Mouse (Mus musculus): ENCODE measurements around the gene Pip4p1. TPM values are rescaled to one million over a fixed set of nuclear protein-coding genes. Genes with fewer than 3 reads are reported as not detected.

The Pip4p1 gene
- total and polyA plus RNA-seq, 3 experiments, result 18.1 to 35.5 (median 28.1) TPM

DNA sequence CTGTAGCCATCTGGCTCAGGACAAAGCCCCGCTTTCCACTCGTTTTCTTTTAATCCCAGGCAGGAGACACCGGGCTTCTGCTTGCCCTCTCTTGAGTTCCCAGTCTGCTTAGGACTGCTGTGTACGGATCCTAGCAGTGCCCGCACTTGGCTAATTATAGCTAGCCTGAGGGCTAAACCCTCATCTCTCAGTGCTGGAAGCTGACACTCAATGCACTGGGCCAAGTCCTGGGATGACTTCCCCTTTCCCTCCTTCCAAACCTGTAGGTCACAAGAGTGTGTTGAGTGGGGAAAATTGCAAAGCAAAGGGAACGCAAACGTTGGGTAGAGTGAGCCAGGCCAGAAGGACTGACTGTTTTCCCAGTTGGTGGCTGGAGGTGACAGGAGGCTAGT is 33.3 kb downstream of the Pip4p1 start, which contains the start of gene Klhl33:
Klhl33 (minus strand) TSS at position 134 of the 392 bp plus-strand sequence.
- H3K27me3 ChIP-seq (replicated peaks), result no peaks in the 10 kb centered on the region
- no peaks in the 10 kb centered on the region for H3K79me2 ChIP-seq (replicated peaks; ENCODE audit: control insufficient read depth, extremely low read depth, insufficient read depth, poor library complexity, severe bottlenecking)
- DNase-seq (ENCODE audit: extremely low read depth), result no peak
- H3K4me2 ChIP-seq (ENCODE audit: insufficient read depth, low read depth, poor library complexity, severe bottlenecking), result no peak within 1 kb of the TSS
- in situ Hi-C loops (cut with MboI; ENCODE audit: low pct_ligation_motif_present, low pct_unique_long_range_greater_than_20kb, low sequenced_read_pairs), result no loop called here
- H3K27ac ChIP-seq (ENCODE audit: insufficient read depth, low read depth), result no peak within 1 kb of the TSS
- TF ChIP-seq NRF1 (IDR thresholded peaks at IDR 0.05; ENCODE audit: low read depth, low read length) (no peak), MAX (IDR thresholded peaks at IDR 0.05; ENCODE audit: low read length) (no peak), TBP (conservative IDR thresholded peaks at IDR 0.05; ENCODE audit: low read depth, low read length) (no peak), CHD2 (IDR thresholded peaks at IDR 0.05; ENCODE audit: low read length) (no peak), MYC (IDR thresholded peaks at IDR 0.05; ENCODE audit: low read depth, low read length) (no peak), JUND (conservative IDR thresholded peaks at IDR 0.05; ENCODE audit: low read depth, low read length) (no peak), TCF12 (IDR thresholded peaks at IDR 0.05; ENCODE audit: low read depth, low read length) (no peak), RCOR1 (conservative IDR thresholded peaks at IDR 0.05; ENCODE audit: low read depth, low read length) (no peak), SMC3 (IDR thresholded peaks at IDR 0.05; ENCODE audit: low read depth, low read length) (no peak), ZNF384 (IDR thresholded peaks at IDR 0.05; ENCODE audit: low read depth, low read length) (no peak), MEF2A (IDR thresholded peaks at IDR 0.05; ENCODE audit: borderline replicate concordance, low read depth, low read length) (no peak), BHLHE40 (IDR thresholded peaks at IDR 0.05; ENCODE audit: low read depth, low read length) (no peak), POLR2AphosphoS2 (IDR thresholded peaks at IDR 0.05; ENCODE audit: low read depth, low read length) (no peak), EP300 (IDR thresholded peaks at IDR 0.05; ENCODE audit: low read length) (no peak), GABPA (IDR thresholded peaks at IDR 0.05; ENCODE audit: insufficient replicate concordance, low read depth, low read length) (no peak), JUN (IDR thresholded peaks at IDR 0.05; ENCODE audit: insufficient read depth, low read depth, low read length) (no peak)
- peaks cover 5% of the 10 kb centered on the region for H3K9me3 ChIP-seq (replicated peaks; ENCODE audit: low read length)
- no peak within 1 kb of the TSS for H3K9ac ChIP-seq (ENCODE audit: insufficient read depth, low read depth)
- dilution Hi-C loops (cut with MboI; ENCODE audit: extremely low pct_ligation_motif_present, extremely low pct_unique_long_range_greater_than_20kb, low sequenced_read_pairs), result no loop called here
- no peak within 1 kb of the TSS for H3K4me3 ChIP-seq (replicated peaks in 1 of 3; ENCODE audit: low read depth in 2 of 3, low read length in 2 of 3, poor library complexity in 1 of 3)
- H3K4me1 ChIP-seq (ENCODE audit: control insufficient read depth in 1 of 2, insufficient read depth in 2 of 2), result peaks cover 4% of the 10 kb centered on the region in 2 experiments
- H3K36me3 ChIP-seq (replicated peaks in 1 of 2; ENCODE audit: control insufficient read depth in 1 of 2, insufficient read depth in 1 of 2, low read length in 1 of 2), result no peaks in the 10 kb centered on the region

- H3K36me3 ChIP-seq (replicated peaks in 1 of 2; ENCODE audit: control insufficient read depth in 1 of 2, insufficient read depth in 1 of 2, low read length in 1 of 2), result no peaks in the 10 kb centered on the region
- peaks cover 4 to 6% of the 10 kb centered on the region in 2 experiments for H3K4me1 ChIP-seq (ENCODE audit: control insufficient read depth in 1 of 2, insufficient read depth in 2 of 2)
- in situ Hi-C loops (cut with MboI; ENCODE audit: low pct_ligation_motif_present, low pct_unique_long_range_greater_than_20kb, low sequenced_read_pairs) (no loop called here), dilution Hi-C loops (cut with MboI; ENCODE audit: extremely low pct_ligation_motif_present, extremely low pct_unique_long_range_greater_than_20kb, low sequenced_read_pairs) (no loop called here)
- no peak overlapping the region for H3K4me3 ChIP-seq (replicated peaks in 1 of 3; ENCODE audit: low read depth in 2 of 3, low read length in 2 of 3, poor library complexity in 1 of 3)
- H3K4me2 ChIP-seq (ENCODE audit: insufficient read depth, low read depth, poor library complexity, severe bottlenecking), result no peak overlapping the region
- H3K9me3 ChIP-seq (replicated peaks; ENCODE audit: low read length), result peaks cover 5% of the 10 kb centered on the region
- no peaks in the 10 kb centered on the region for H3K27me3 ChIP-seq (replicated peaks)
- no peaks in the 10 kb centered on the region for H3K79me2 ChIP-seq (replicated peaks; ENCODE audit: control insufficient read depth, extremely low read depth, insufficient read depth, poor library complexity, severe bottlenecking)
- no peak for DNase-seq (ENCODE audit: extremely low read depth)
- no peak for TF ChIP-seq CTCF (conservative IDR thresholded peaks at IDR 0.05 in 1 of 2, IDR thresholded peaks at IDR 0.05 in 1 of 2; ENCODE audit: low read depth in 2 of 2, low read length in 2 of 2)
- no peak for TF ChIP-seq MAFK (IDR thresholded peaks at IDR 0.05; ENCODE audit: insufficient replicate concordance, low read length)
- no peak for TF ChIP-seq GABPA (IDR thresholded peaks at IDR 0.05; ENCODE audit: insufficient replicate concordance, low read depth, low read length)
- TF ChIP-seq TCF12 (IDR thresholded peaks at IDR 0.05; ENCODE audit: low read depth, low read length), result no peak
- TF ChIP-seq ZKSCAN1 (IDR thresholded peaks at IDR 0.05; ENCODE audit: borderline replicate concordance, low read depth, low read length), result no peak
- TF ChIP-seq JUND (conservative IDR thresholded peaks at IDR 0.05; ENCODE audit: low read depth, low read length), result no peak
- no peak for TF ChIP-seq RAD21 (IDR thresholded peaks at IDR 0.05; ENCODE audit: low read depth, low read length)
- TF ChIP-seq USF1 (IDR thresholded peaks at IDR 0.05; ENCODE audit: low read depth, low read length), result no peak
- no peak for TF ChIP-seq ZNF384 (IDR thresholded peaks at IDR 0.05; ENCODE audit: low read depth, low read length)
- no peak overlapping the region for H3K9ac ChIP-seq (ENCODE audit: insufficient read depth, low read depth)
- no peak overlapping the region for H3K27ac ChIP-seq (ENCODE audit: insufficient read depth, low read depth)
These were observed 33.8 kb downstream of the Pip4p1 start for GRCm38 (mm10) chr14:50896747-50897373.

All from CH12.LX (cell line).